Mouse (Mus musculus) layer of hippocampus, adult 9-11 months (tissue): ENCODE measurements at regions not wholly inside any gene's neighbourhood (a gene's known extent, or its start where the extent isn't known, plus 50 kb on each side); places are given as distances from the start of the nearest gene placed in this dataset.

Source experiments
- DNase-seq: peaks from one replicate; pipeline ENCODE4 v3.0.0; 2022

DNA sequence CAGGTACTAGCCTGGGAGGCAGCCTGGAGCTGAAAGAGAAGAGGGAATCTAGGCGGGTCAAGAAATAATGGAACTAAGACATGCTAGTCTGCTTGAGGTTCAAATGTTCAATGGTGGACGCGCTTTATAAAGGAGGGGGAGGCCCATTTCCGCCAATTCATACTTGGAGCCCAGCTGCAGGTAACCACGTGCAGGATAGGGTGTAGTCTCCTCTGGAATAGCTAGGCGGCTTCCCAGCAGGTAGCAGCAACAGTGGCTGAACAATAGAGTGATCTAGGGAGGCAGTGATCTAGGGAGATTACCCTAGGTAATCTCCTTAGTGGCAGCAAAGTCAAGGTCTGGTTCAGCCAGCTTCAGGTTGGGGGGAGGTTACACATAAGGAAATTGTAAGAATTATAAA lies 134.6 kb downstream of the Sh2d4b start:
- DNase-seq, result no peak

DNA sequence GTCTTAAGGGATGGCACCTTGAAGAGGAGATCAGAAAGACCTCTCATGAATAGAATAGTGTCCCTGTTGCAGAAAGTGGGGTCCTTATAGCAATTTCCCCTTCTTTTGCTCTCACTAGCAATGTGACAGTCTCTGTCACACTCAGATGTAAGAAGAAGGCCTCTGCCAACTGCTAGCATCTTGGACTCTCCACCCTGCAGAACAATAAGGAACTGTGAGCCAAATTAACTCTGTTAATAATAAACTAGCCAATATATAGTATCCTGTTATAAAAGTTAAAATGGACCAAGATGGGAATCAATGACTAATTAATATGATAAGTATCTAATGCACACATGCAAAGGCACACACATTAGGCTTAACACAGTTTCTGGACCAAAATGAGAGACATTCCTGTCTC lies 152.5 kb downstream of the Sh2d4b start:
- DNase-seq, result no peak

DNA sequence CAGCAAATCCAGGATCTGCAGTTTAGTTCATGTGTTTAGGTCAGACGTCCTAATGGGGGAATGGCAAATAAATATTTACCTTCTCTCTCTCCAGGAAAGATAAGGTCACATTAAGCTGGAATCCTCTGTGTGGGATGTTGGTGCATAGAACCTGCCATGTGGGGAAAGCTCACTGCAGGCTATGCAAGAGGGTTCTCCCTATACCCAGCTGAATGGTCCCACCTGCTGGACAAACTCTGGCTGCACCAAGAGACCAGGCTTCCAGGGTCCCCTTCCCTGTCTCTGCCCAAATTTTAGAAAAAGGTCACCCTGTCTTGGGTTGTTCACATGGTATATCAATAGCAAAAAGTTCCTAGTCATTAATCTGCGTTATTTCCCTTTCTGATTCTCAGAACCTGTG lies 161.2 kb downstream of the Sh2d4b start:
- DNase-seq, result peak; percentile 3

DNA sequence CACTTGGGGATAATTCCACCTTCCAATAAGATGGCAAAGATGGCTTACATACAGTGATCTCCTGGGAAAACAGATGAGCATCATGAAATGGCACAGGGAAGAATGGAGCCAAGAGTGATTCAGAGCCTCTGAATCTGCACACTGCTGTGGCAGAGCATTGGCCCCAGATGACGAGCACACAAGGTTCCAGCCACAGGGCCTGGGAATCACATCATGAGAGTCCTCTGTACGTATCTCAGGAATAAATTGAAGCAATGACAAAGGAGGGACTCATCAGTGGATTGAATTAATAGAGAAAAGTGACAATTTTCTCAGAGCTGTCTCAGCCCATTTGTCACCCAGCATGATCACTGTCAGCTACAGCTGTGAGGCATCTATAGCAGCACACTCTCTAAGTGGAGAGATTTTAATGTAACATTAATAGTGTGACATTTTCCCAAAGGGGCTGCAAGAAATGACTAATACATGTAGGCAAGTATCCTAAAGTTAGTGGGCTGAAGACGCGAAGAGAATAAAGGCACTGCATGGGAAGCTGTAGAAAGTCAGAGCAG lies 184.0 kb downstream of the Sh2d4b start:
- no peak for DNase-seq

DNA sequence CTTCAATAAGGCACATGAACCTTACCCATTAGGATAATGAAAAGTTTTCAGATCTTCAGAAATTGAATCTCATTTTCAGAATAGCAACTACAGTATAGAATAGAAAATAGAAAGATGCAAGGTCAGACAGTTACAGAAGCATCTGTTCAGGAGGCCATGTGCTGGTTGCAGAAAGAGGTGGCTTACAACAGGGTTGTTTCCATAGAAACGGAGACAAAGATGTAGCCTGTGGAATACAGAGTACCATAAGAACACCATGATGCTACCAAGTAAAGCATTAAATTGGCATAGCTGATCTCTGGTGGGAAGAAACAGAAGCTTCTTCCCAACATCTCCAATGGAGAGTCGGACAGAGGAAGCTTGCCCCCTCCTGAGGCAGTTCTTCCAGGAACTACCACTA lies 185.6 kb downstream of the Sh2d4b start:
- no peak for DNase-seq

DNA sequence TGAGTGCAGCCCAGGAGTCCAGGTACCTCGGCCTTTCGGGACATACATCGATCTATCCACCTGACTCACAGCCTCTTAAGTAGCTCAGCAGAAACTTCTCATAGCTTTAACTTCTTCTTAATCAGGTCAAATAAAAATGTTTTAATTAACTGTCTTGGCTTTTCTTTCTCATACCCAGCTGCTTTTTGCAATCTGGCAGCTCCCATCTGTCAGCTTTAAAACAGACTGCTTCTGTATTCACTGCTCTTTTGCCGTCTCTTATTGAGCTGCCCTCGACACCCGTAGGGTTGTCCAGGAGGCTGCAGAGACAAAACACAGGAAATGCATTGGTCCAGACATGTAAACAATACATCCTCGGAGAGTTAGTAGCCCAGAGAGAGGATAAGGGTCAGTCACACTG lies 189.6 kb downstream of the Sh2d4b start:
- peak; percentile 14 for DNase-seq

DNA sequence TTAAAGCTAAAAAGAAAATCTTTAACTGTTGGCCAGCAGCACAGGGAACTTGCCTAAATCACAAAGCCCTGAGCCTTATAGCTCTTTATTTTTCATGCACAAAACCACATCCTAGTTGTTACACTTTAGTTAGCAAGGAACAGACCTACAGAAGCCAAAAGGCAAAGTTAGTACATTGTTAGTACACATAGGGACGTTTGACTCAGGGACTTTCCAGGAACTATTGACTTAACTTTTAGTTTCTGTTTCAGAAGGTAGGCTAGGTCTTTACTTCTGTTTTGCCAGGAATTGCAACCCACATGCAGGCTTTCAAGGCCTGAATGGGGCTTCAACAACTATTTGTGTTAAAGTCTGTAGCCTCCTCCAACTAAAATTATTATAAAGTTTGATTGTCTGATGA lies 211.4 kb downstream of the Sh2d4b start:
- DNase-seq, result no peak

DNA sequence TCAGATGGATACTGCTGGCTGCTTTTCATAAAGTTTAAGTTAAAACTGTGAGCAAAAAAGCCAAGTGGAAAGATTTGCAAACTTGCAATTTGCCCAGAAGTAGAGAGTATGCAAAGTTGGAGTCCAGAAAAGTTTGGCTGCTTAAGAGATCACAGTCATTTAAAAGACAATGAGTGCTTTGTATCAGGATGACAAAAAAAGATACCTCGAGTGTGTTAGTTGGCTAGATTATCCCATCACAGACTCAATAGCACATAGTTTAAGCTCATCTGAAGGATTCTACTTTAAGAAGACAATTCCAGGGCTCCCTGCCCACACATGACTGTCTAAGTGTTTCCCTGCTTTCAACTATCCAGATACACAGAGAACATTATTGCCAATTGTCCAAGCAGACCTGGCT lies 239.5 kb downstream of the Sh2d4b start:
- no peak for DNase-seq
